ENCODE assay signal across 19 mouse cellular contexts in the genomic region with DNA sequence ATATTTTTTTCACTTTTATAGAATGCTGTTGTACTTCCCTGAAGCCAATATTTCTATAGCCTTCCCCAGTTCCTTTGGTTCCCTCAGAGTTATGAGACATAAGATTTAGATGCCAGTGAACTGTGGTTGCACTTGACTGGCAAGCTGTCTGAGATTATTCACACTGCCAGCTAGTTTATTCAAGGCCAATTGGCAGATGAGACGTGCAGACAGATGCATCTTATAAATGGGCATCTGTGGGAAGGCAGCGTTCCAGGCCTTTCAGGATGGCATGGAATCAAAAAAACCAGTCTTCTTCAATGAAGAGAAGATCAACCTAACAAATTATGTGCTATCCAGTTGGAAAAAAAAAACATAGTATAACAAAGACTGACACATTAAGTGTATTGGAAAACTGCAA.
A peak's percentile ranks its signal among the peaks of the same experiment; 100 is the strongest.
DNase-seq lines count a peak whose midpoint lies in the region; ATAC-seq and TF ChIP-seq lines count a peak whose summit lies in the region.
"Had no signal": no experiment of that assay in that cellular context is flagged by ENCODE, and none has a peak within 500 bp of the region (broad histone marks: within the 10 kb centered on the region; RNA-seq: fewer than 3 reads in every experiment).

No protein-coding gene starts in this region.

- no peak for ATAC-seq in midbrain, postnatal 0 days (ENCODE audit: low FRiP score)
- ATAC-seq in midbrain, embryonic 13.5 days, result no peak
- ATAC-seq: intestine, embryonic 15.5 days; liver, embryonic 12.5 days had no signal

- H3K9ac ChIP-seq in midbrain, postnatal 0 days (replicated peaks; ENCODE audit: low read length, poor library complexity, severe bottlenecking), result no peak overlapping the region
- no peak overlapping the region for H3K9ac ChIP-seq in midbrain, embryonic 13.5 days (replicated peaks)
- H3K9ac ChIP-seq: hindbrain, embryonic 12.5 days; intestine, embryonic 15.5 days; kidney, embryonic 15.5 days; liver, embryonic 12.5 days; lung, embryonic 14.5 days; midbrain, embryonic 12.5 days; stomach, embryonic 15.5 days had no signal

- no peaks in the 10 kb centered on the region for H3K9me3 ChIP-seq in midbrain, postnatal 0 days (ENCODE audit: low read length)
- H3K9me3 ChIP-seq in midbrain, embryonic 13.5 days, result no peaks in the 10 kb centered on the region
- H3K9me3 ChIP-seq: hindbrain, embryonic 12.5 days; intestine, embryonic 15.5 days; kidney, embryonic 15.5 days; liver, embryonic 12.5 days; midbrain, embryonic 12.5 days; stomach, embryonic 15.5 days had no signal

- DNase-seq in cerebellum, postnatal 14 days, result peak; percentile 75 to 80
- DNase-seq in cerebellum, adult 9-11 months, result no peak
- DNase-seq in midbrain, postnatal 0 days (ENCODE audit: low spot score), result peak; percentile 55
- DNase-seq in layer of hippocampus, adult 8-10 months (ENCODE audit: low spot score in 2 of 2), result peak; percentile 54 to 70
- no peak for DNase-seq in adrenal gland, adult 2 months
- DNase-seq in kidney, postnatal 4 days, result no peak
- DNase-seq in retina, embryonic 14.5 days (ENCODE audit: low spot score), result no peak
- DNase-seq: adrenal gland, postnatal 14 days; gastrocnemius, postnatal 14 days; heart, postnatal 10 days; lung, embryonic 14.5 days had no signal

- H3K4me2 ChIP-seq in midbrain, postnatal 0 days (ENCODE audit: low read depth, low read length, poor library complexity, severe bottlenecking), result no peak overlapping the region
- H3K4me2 ChIP-seq in midbrain, embryonic 13.5 days (replicated peaks), result no peak overlapping the region
- H3K4me2 ChIP-seq: hindbrain, embryonic 12.5 days; intestine, embryonic 15.5 days; kidney, embryonic 15.5 days; liver, embryonic 12.5 days; lung, embryonic 14.5 days; midbrain, embryonic 12.5 days; stomach, embryonic 15.5 days had no signal

- H3K27me3 ChIP-seq in midbrain, postnatal 0 days (ENCODE audit: insufficient read depth, low read length), result no peaks in the 10 kb centered on the region
- no peaks in the 10 kb centered on the region for H3K27me3 ChIP-seq in midbrain, embryonic 13.5 days
- H3K27me3 ChIP-seq: hindbrain, embryonic 12.5 days; intestine, embryonic 15.5 days; kidney, embryonic 15.5 days; liver, embryonic 12.5 days; midbrain, embryonic 12.5 days; stomach, embryonic 15.5 days had no signal

- no peaks in the 10 kb centered on the region for H3K36me3 ChIP-seq in midbrain, postnatal 0 days (ENCODE audit: insufficient read depth, low read length)
- H3K36me3 ChIP-seq in midbrain, embryonic 13.5 days, result no peaks in the 10 kb centered on the region
- H3K36me3 ChIP-seq: hindbrain, embryonic 12.5 days; intestine, embryonic 15.5 days; kidney, embryonic 15.5 days; liver, embryonic 12.5 days; midbrain, embryonic 12.5 days; stomach, embryonic 15.5 days had no signal

- 70% methylated on average over 2 of the region's 2 CpGs for WGBS in midbrain, postnatal 0 days
- WGBS in midbrain, embryonic 13.5 days, result 82% methylated on average over 2 of the region's 2 CpGs

- H3K4me1 ChIP-seq in midbrain, postnatal 0 days (ENCODE audit: insufficient read depth, low read length), result no peaks in the 10 kb centered on the region
- no peaks in the 10 kb centered on the region for H3K4me1 ChIP-seq in midbrain, embryonic 13.5 days (replicated peaks)
- H3K4me1 ChIP-seq: hindbrain, embryonic 12.5 days; intestine, embryonic 15.5 days; kidney, embryonic 15.5 days; liver, embryonic 12.5 days; midbrain, embryonic 12.5 days; stomach, embryonic 15.5 days had no signal

- TF ChIP-seq CTCF in midbrain, postnatal 0 days (IDR thresholded peaks at IDR 0.05), result no peak

- no peak overlapping the region for H3K4me3 ChIP-seq in midbrain, postnatal 0 days (ENCODE audit: low read depth, low read length)
- H3K4me3 ChIP-seq in midbrain, embryonic 13.5 days (replicated peaks), result no peak overlapping the region
- H3K4me3 ChIP-seq: hindbrain, embryonic 12.5 days; intestine, embryonic 15.5 days; kidney, embryonic 15.5 days; liver, embryonic 12.5 days; midbrain, embryonic 12.5 days; stomach, embryonic 15.5 days had no signal

- no peak overlapping the region for H3K27ac ChIP-seq in midbrain, postnatal 0 days (ENCODE audit: low read depth, low read length)
- H3K27ac ChIP-seq in midbrain, embryonic 13.5 days, result no peak overlapping the region
- H3K27ac ChIP-seq: hindbrain, embryonic 12.5 days; intestine, embryonic 15.5 days; kidney, embryonic 15.5 days; liver, embryonic 12.5 days; macrophage; midbrain, embryonic 12.5 days; stomach, embryonic 15.5 days had no signal

Comparison
In these comparisons a context has a peak if more than half of its experiments do, and no peak if none do; other contexts are left out.
1. DNase-seq: peak in cerebellum, postnatal 14 days (2 of 2), midbrain, postnatal 0 days (single experiment) and layer of hippocampus, adult 8-10 months (2 of 2); none in cerebellum, adult 9-11 months (single experiment), adrenal gland, adult 2 months (single experiment), kidney, postnatal 4 days (0 of 2) and retina, embryonic 14.5 days (single experiment).